Mouse (Mus musculus): ENCODE measurements at regions not wholly inside any gene's neighbourhood (a gene's known extent, or its start where the extent isn't known, plus 50 kb on each side); places are given as distances from the start of the nearest gene placed in this dataset.

DNA sequence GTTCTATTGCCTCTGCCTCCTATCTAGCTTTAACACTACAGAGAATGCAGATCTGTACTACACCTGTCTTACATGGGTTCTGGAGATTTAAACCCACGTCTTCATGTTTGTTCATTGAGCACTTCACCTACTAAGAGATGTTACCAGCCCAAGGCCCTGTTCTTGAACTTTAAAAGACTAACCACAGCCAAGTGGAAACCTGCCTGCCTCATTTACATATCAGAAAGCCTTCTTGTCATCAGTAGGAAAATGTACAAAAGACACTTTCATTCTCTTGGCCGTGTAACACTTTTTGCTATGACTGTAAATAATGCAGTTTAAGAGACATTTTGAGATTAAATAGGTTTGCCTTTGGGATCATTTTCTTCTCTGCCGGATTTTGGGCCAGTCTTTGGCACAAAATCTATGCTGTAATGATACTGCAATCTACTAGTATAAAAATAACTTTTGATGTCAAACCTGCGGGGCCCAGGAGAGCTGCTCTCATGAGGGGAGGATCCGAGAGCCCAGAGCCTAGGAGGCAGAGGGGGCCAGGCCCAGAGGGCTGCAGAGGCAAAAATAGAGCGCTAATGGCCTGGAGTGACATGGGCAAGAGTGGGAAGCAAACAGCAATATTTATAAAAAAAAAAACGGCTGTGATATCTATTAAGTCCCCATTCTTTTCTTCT, 318.4 kb upstream of the Myo3a start:
- no peak for DNase-seq (ENCODE audit: extremely low spot score, low spot score)

DNA sequence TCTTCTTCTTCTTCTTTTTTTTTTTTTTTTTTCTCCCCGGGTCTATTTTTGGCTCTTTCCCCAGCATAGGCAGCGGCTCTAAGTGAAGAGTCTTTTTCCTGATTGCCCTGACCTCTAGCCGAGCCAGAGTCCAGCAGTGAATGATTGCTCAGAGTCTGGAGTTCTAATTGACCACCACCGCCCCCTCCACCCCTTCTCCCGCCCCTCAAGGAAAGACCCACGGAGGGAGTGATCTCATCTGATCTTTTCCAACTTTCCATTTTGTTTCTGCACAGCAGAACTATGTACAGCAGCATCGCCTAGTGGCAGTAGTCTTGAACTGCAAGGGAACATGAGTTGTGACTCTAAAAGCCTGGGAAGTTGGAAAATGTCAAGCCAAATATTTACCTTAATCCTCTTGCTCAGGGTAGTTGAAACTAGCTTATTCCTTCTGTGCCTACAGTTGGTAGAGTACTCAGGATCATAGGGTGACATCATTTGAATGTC, 317.8 kb upstream of the Myo3a start:
- DNase-seq (ENCODE audit: extremely low spot score, low spot score): peak; percentile 63

DNA sequence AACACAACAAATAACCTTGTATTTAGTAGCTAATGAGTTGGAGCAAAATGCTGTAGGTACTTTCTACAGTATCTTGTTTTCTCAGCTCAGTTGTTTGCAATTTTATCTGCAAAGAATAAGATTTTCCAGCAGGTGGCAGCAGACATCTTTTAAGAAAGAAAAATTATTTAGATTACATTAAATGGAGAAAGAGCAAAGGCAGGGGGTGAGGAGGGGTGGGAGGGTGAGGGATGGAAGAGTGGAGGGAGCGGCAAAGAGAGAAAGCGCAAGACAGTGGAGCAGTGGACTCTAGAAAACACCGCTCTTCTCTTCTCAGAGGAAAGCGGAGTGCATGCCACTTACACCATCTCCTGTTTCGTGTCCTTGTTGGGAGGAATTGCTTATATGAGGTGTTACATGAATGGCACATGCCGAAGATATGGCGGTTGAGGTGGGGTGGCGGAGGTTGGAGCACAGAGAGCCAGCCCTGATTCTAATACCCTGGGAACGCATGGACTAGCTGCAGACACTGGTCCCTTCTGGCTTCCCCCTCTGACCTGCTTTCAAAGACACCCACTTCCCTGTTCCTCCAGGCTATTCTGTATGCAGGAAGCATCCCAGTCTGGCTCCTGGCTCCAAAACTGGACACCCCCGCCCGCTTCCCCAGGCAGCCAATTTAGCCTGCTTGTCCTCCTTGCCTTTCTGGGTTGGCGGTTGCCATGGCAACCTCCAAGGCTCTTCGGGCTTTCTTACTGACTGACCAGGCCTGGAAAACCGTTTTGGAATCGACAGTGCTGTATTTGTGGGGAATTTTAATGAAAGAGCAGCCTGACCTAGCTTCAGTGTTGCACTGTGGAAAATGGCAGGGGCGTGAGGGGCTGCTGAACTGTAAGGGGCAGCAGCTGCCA, 309.3 kb upstream of the Myo3a start:
- DNase-seq (ENCODE audit: extremely low spot score, low spot score): peak; percentile 80

DNA sequence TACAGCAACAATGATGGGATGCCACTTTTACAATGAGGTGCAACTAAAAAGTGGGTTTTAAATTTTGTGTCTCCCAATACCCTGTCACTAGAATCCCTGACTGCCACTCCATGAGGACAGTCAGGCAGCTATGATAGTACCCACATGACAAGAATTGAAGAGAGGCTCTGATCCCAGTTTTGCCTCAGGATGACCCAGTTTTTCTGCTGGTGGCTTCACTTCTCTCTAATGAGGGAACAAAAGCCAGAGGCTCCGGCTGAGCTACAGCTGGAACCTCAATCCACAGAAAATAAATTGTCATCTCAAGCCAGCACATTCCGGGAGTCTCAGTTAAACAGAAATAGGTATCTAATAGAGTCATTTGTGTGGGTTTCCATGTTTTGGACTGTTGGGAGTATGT, 308.2 kb upstream of the Myo3a start:
- no peak for DNase-seq (ENCODE audit: extremely low spot score, low spot score)

DNA sequence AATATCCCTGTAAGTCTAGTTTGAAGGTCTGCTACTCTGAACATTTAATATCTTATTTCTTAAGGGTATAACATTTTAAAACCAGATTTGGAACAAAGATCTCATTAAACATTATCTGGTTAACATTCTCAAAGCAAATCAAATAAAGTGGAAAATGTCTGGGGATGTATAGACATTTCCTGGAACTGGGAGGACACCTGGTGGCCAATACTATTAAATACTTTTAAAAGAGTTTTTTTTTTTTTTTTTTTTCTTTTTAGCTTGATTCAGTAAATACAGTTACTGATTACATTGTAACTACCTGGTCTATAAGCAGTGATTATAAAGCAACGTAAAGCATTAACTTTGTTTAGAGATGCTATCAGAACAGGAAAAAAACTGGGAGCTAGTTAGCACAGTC, 299.6 kb upstream of the Myo3a start:
- DNase-seq (ENCODE audit: extremely low spot score, low spot score): no peak

DNA sequence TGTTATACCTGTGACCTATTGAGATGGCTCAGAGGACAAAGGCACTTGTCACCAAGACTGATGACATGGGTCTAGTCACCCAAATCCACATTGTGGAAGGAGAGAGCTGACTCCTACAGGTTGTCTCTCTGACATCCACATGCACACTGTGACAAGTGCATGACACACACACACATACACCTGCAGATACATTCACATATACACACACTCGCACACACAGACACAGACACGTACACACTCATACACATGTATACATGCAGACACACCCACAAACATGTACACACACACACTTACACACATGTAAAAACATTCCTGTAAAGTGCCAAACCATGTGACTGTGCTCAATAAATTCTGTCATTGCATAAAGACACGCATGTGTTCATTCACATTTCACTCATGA, 287.3 kb upstream of the Myo3a start:
- no peak for DNase-seq (ENCODE audit: extremely low spot score, low spot score)

DNA sequence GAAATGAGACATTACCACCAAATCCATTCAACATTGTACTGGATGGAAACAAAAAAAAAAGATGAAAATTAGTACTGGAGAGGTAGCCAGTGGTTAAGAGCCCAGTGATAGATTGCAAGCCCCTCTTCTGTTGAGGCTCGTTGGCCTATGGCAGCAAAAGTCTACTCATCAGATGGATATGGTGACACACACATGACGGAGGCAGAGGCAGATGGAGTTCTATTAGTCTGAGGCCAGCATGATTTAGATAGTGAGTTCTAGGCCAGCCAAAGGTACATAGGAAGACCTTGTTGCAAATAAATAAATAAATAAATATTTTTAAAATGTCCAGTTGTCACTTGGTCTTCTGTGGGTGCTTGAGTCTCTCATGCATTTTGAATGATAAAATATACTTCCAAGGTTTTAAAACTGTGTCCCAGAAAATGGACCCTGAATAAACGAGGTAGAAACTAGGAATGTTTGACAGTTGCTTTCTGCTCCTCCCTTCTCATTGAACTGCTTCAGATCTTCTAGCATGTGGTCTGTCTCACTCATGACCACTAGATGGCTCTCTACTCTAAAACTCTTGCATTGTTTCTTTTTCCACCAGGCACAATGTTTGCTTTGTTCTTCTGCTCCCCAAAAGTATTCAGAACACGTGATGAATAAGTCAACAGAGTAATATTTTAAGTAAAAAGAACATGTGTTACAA, 286.4 kb upstream of the Myo3a start:
- no peak for DNase-seq (ENCODE audit: extremely low spot score, low spot score)

DNA sequence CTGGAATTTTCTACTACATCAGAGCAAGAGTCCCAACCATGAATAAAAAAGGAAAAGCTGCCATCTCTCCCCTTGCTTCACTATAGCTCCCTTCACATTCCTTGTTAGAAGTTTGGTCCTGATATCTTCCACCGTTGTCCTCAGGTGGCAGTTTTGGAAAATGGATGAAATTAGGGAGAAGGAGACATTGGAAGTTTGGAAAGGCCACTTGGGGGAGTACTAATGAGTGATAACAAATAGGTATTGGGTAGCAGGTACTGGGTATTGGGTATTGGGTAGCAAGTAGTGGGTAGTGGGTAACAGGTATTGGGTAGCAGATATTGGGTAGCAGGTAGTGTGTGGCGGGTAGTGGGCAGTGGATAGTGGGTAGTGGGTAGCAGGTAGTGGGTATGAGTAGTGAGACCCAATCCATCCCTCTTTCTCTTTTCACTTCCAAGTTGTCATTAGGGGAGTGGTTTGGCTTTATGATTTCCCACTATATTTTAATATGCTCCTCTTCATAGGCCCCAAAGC, 285.8 kb upstream of the Myo3a start:
- DNase-seq (ENCODE audit: extremely low spot score, low spot score): no peak

DNA sequence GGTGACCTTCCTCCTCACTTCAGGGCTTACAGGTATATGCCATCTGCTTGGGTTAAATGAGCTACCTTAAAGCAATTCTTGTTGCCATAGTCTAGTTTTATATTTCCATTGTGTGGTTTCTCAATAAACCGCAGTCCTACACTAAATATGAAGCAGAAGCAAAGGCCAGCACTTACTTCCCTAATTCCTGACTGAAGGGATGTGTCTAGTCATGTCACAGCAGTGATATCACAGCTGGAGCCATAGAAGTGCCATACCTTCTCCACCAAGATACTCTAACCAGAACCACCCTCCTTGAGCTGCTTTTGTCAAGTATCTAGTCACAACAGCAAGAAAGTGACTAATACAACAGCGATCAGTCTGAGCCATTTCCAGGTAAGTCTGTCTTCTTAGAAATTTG, 283.6 kb upstream of the Myo3a start:
- no peak for DNase-seq (ENCODE audit: extremely low spot score, low spot score)

DNA sequence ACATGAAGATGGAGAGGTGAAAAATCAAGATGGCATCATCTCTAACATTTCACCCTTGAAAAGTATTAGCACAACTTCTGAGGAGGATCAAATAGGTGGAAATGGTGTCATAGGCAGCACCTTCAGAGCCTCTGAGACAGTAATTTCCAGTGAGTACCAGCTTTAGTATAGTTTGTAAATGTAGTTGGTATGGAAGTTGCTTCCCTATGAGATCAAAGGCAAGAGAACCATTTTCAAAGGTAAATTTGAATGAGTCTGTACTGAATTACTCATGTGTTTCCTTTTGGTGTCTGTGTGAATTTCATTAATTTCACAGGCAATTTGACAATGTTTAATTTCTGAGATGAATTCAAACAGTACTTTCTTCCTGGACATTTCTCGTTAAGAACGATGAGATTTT, 280.8 kb upstream of the Myo3a start:
- DNase-seq (ENCODE audit: extremely low spot score, low spot score): no peak

DNA sequence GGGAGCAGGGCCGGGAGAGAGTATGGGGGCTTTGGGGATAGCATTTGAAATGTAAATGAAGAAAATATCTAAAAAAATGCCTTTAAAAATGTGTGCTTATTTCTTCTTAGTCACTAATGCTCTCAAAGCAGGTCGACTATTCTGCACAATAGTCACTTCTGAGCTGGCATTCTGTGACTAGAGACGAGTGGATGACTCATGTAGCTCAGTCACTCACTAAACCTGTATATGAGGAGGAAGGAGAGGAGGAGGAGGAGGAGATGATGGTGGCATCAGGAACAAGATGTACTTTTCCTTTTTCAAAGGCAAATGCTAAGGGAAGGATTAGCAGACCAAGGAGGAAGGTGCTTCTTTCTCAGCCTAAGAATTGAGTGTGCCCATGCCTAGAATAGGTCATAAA, 276.0 kb upstream of the Myo3a start:
- DNase-seq (ENCODE audit: extremely low spot score, low spot score): no peak

DNA sequence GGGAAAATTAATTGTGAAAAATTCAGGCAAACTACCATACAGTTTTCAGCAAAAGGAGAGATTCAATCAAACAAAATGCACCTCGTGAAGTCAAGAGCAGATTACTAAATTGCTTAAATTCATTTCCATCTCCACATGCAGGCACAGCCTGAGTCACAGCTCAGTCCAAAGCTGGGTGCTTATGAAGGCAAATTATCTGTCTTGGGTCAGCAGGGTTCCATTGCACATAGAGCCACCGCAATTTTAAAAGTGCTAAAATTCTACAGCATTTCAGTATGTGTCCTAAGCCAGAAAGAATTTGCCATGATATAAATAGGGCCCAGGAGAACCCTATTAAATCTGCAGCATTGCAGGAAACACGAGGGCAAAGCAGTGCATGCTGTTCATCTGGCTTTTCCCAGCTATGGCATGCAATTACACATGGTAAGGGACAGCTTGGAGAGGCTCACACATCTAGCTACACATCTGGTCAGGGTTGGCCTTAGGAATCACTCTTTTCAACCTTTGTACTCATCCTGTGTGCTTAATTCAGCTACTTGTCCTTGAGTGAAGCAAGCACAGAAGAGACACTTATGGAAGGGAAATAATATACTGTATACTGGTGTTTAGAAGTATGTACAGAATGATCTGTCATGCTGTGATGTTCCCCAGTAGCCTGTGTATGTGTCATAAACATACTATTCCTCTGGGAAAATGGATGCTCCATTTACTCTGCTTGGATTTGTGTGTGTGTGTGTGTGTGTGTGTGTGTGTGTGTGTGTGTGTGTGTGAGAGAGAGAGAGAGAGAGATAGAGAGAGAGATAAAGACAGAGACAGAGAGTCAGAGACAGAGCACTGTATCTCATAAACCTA, 271.0 kb upstream of the Myo3a start:
- DNase-seq (ENCODE audit: extremely low spot score, low spot score): no peak

DNA sequence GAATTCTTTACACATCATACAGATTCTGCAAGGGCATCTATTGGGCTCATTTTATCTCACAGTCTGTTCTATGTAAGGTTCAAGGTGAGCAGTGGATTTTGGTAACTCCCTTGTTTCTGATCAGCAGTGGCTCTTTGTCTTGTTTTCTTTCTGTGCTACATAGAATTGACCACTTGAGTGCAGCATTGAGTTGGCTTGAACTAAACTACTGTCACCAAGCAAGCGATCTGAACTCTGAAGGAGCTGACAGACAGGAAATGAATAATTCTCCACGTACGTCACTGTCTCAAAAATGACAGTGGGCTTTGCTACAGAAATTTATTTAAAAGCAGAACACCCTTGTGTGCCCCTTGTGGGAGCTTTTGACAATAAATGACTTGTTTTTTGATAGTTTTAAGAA, 268.9 kb upstream of the Myo3a start:
- DNase-seq (ENCODE audit: extremely low spot score, low spot score): no peak

DNA sequence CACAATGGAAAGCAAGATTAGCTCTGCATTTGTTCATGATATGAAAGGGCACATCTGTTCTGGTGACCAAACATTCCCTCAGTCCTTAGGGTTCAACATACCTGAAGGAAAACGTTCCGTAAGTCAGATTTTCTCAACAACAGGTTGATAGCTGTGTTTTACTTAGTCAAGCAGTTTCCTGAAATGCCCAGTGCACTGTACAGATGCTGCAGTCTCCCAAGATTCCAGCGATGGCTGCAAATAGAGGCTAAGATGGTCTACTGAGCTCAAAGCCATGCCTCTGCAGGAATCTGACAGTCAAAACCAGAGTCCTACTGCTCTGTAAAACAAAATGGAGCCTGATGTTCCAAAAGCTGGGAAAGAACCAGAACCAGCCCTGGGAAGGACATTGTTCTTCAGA, 268.5 kb upstream of the Myo3a start:
- no peak for DNase-seq (ENCODE audit: extremely low spot score, low spot score)

DNA sequence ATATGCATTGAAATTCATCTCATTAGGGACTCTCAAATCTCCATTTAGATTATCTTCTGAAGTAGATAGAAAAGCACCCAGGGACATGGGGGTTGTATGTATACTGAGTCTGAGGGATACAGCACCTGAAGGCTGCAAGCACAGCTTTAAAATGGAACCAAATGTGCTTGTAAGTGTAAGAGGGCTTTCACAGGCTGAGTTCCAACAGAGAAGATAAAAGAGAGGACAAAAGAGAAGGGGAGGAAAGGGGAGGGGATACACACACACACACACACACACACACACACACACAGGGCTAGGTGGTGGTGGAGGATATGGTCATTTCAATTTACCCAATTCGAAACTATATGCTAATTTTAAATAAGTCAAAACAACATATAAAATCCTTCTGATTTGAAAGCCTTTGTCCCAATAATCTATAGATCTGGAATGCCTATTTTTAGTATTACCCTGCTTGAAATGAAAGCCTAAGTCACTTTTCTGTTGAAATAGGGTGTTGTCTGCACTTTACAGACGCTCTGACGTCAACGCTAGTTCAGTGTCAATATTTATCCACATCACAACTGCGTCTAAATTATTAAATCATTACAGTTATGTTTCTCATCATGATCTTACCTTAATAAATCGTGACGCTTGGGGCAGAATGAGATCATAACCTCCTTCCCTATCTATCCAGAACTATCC, 263.8 kb upstream of the Myo3a start:
- DNase-seq (ENCODE audit: extremely low spot score, low spot score): no peak

DNA sequence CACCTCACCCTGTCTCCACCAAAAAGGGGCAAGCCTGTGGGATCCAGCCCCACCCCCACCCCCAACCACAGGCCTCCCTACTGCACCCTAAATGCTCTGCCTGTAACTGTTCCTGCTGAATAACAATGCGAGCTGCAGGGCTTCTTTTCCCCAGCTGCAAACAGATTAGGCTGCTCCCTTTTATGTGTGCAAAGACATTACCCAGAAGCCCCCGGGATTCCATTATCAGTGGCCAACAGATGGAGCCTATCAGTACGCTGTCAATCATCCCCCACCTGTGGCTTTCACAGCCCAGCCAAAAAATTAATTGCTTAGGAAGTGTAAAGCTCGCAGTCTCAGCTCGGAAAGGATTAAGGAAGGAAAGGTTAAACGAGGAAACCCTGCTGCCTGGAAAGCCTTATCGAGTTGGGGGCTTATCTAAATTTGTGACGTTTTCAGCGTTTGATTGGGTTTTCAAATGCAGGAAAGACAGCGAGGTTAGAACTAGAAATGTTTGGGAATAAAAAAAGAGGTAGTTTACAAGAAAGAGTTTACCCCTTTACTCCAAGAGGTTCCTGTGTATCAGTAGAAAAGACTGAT, 263.2 kb upstream of the Myo3a start:
- DNase-seq (ENCODE audit: extremely low spot score, low spot score): peak; percentile 52

DNA sequence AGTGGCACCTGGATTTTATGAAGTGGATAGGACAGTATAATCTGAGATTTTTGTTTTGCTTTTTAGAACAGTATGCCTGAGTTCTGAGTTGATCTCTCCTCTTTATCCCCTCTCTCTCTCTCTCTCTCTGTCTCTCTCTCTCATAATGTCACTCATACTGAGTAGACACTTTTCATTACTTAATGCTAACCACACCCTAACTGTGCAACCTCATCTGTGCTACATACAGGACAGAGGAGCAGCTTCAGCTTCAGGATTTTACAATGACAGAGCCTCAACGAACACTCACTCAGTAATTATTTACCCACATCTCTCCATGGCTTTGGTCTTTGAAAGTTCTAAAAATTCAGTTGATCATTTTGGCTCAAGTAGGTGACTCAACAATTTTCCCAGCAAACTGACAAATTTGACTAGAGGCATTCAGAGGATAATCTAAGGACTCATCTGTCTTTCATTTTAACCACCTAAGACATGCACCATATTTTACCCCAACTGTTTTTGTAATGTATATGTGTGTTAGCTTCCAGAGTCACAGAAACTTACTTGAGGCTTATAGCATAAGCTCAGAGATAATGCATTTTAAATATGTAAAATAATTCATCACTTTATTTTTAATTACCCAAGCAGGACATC, 256.4 kb upstream of the Myo3a start:
- no peak for DNase-seq (ENCODE audit: extremely low spot score, low spot score)

DNA sequence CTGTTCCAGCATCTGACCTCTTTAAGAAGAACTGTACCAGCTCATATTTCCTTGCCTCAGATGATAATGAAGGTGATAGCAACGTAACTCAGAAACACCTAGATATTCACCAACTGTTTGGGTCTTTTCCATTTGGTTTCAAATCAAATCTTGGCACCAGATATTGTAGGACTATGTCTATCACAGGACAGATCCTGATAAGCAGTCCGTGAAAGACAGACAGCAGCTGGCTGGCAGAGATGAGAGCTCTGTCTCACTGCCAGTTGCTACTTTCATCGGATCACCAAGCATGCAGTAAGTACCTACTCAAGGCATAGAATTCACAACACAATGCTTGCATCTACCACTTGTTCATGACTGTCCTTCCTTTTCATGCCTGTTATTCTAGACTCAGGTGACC, 252.7 kb upstream of the Myo3a start:
- no peak for DNase-seq (ENCODE audit: extremely low spot score, low spot score)

DNA sequence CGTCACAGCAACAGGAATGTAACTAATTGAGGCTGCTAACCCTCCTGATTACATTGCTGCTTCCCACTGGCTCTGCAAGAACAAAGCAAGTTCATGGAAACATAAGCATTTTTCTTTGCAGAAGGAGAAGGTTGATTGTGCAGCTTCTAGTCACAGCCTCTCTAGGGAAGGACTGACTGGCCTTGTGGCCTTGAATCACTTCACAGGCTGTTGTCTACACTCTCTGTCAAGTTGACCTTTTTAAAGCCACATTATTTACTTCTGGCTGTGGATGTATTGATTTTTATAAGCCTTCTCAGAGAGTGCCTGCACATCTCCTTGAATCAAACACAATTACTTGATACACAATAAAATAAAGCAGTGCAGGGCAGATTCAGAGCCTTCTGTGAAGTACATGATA, 251.8 kb upstream of the Myo3a start:
- DNase-seq (ENCODE audit: extremely low spot score, low spot score): no peak

DNA sequence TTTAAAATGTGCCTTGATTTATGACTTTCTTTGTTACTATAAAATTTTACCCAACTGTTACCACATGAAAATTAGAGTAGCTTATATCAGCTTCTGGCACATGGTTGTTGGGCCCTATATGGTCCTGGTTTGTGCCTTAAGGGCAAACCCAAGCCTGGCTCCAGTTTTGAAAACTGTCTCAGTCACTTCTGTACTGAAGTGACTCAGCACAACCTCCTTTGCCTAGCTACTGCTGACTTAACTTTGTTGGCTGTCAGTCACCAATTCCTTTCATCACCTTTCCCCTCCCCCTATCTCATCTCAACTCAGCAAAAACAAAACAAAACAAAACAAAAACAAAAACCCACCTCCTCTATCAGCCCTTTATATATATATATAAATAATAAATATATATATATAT, 251.0 kb upstream of the Myo3a start:
- DNase-seq (ENCODE audit: extremely low spot score, low spot score): no peak
